Mouse (Mus musculus) adrenal gland, postnatal 25 days (tissue): ENCODE measurements around the gene Spsb2. TPM values are rescaled to one million over a fixed set of nuclear protein-coding genes. Genes with fewer than 3 reads are reported as not detected.

Experiments used
- DNase-seq: peaks from one replicate; pipeline ENCODE4 v3.0.0; 2021; ENCODE audit warnings: mixed read lengths
- total RNA-seq: library from RNA; stranded (reverse); gene quantifications from 2 replicates; pipeline ENCODE4 v1.2.3, GENCODE M21; 2021

The Spsb2 gene
- total RNA-seq, 1 experiment from 2014 or later, result 32.2 TPM

- DNase-seq, result no peak
Observed at GRCm38 (mm10) chr6:124857840-124858530, 49.5 kb downstream of the Spsb2 start.

GRCm38 (mm10) chr6:124858561-124859318 is 50.3 kb downstream of the Spsb2 start:
- no peak for DNase-seq

- peak; percentile 90 for DNase-seq
Observed at GRCm38 (mm10) chr6:124859725-124860124, 51.3 kb downstream of the Spsb2 start.

Other genes starting within 250 kb of the Spsb2 start
- 2.7 and 4.7 TPM in 2 replicates for gene C1rb, start 238.4 kb upstream of the Spsb2 start, total RNA-seq
- gene C1s2, start 172.6 kb upstream of the Spsb2 start, total RNA-seq, result 1.7 and 2.9 TPM in 2 replicates
- 91.9 and 110 TPM in 2 replicates for gene Lpcat3, start 145.6 kb upstream of the Spsb2 start, total RNA-seq
- gene Emg1, start 96.5 kb upstream of the Spsb2 start, total RNA-seq, result 81.8 and 82.8 TPM in 2 replicates
- 302 and 348 TPM in 2 replicates for gene Phb2, start 96.3 kb upstream of the Spsb2 start, total RNA-seq
- gene Ptpn6, start 69.9 kb upstream of the Spsb2 start, total RNA-seq, result 4.6 and 9.1 TPM in 2 replicates
- gene Grcc10, start 67.3 kb upstream of the Spsb2 start, total RNA-seq, result 357 and 392 TPM in 2 replicates
- gene Gm45234, start 52.6 kb upstream of the Spsb2 start, total RNA-seq, result not detected in 2 replicates
- gene Atn1, start 52.1 kb upstream of the Spsb2 start, total RNA-seq, result 100 and 102 TPM in 2 replicates
- gene Eno2, start 39.0 kb upstream of the Spsb2 start, total RNA-seq, result 10.1 and 17.6 TPM in 2 replicates
- 0.21 TPM in 1 of 2 replicates, not detected in the other for gene Lrrc23, start 28.9 kb upstream of the Spsb2 start, total RNA-seq
- gene Tpi1, start 5.6 kb downstream of the Spsb2 start, total RNA-seq, result 382 and 387 TPM in 2 replicates
- gene Usp5, start 20.8 kb downstream of the Spsb2 start, total RNA-seq, result 118 and 136 TPM in 2 replicates
- gene Cdca3, start 20.9 kb downstream of the Spsb2 start, total RNA-seq, result 10.5 and 11.7 TPM in 2 replicates
- gene Gnb3, start 31.6 kb downstream of the Spsb2 start, total RNA-seq, result 5.5 and 14.0 TPM in 2 replicates
- 20.2 and 26.5 TPM in 2 replicates for gene P3h3, start 49.1 kb downstream of the Spsb2 start, total RNA-seq
- gene Gpr162, start 55.3 kb downstream of the Spsb2 start, total RNA-seq, result 0.90 and 1.5 TPM in 2 replicates
- 0.21 TPM in 1 of 2 replicates, not detected in the other for gene Cd4, start 79.6 kb downstream of the Spsb2 start, total RNA-seq
- 1.2 and 1.4 TPM in 2 replicates for gene Lag3, start 103.0 kb downstream of the Spsb2 start, total RNA-seq
- gene Ptms, start 111.4 kb downstream of the Spsb2 start, total RNA-seq, result 790 and 858 TPM in 2 replicates
- 271 and 277 TPM in 2 replicates for gene Mlf2, start 122.7 kb downstream of the Spsb2 start, total RNA-seq
- gene Cops7a, start 156.9 kb downstream of the Spsb2 start, total RNA-seq, result 172 and 177 TPM in 2 replicates
- gene Pianp, start 188.0 kb downstream of the Spsb2 start, total RNA-seq, result 1.2 and 2.1 TPM in 2 replicates
- gene Zfp384, start 200.5 kb downstream of the Spsb2 start, total RNA-seq, result 59.6 and 61.3 TPM in 2 replicates
- gene Ing4, start 231.1 kb downstream of the Spsb2 start, total RNA-seq, result 82.3 and 102 TPM in 2 replicates
- gene Acrbp, start 241.0 kb downstream of the Spsb2 start, total RNA-seq, result 10.4 and 11.7 TPM in 2 replicates